Mouse (Mus musculus) embryonic facial prominence, embryonic 11.5 days (tissue): ENCODE results near the gene Tmem179b. TPM values are rescaled to one million over a fixed set of nuclear protein-coding genes. Genes with fewer than 3 reads are reported as not detected.

Experiments
- ATAC-seq: fragments of 200-750 bp; cut with Nextera tagmentation; replicated peaks from 2 replicates; pipeline ENCODE4 v1.8.0; 2017; ENCODE audit warnings: low read depth; ENCODE audit not compliant: insufficient number of reproducible peaks, low FRiP score, low TSS enrichment
- DNase-seq: peaks from one replicate; pipeline ENCODE4 v3.0.0-alpha.2; 2015; ENCODE audit warnings: low spot score
- H3K27ac ChIP-seq: fragments of 300-500 bp; sonication (generic); replicated peaks from 2 replicates; pipeline ENCODE4 v1.5.1; 2014; ENCODE audit warnings: mild to moderate bottlenecking, low read depth, low read length, control low read depth
- H3K27me3 ChIP-seq: fragments of 300-500 bp; sonication (generic); 2 replicates; pipeline ENCODE4 v1.6.1; 2014; ENCODE audit warnings: mild to moderate bottlenecking, low read length, moderate library complexity, mixed read lengths; ENCODE audit not compliant: control insufficient read depth, insufficient read depth
- H3K36me3 ChIP-seq: fragments of 300-500 bp; sonication (generic); replicated peaks from 2 replicates; pipeline ENCODE4 v1.6.1; 2014; ENCODE audit warnings: low read depth, mild to moderate bottlenecking, low read length, moderate library complexity, mixed read lengths; ENCODE audit not compliant: control insufficient read depth, insufficient read depth
- H3K4me1 ChIP-seq: fragments of 300-500 bp; sonication (generic); 2 replicates; pipeline ENCODE4 v1.6.1; 2014; ENCODE audit warnings: low read length, mixed read lengths; ENCODE audit not compliant: control insufficient read depth, insufficient read depth
- H3K4me2 ChIP-seq: fragments of 300-500 bp; sonication (generic); 2 replicates; pipeline ENCODE4 v1.6.1; 2014; ENCODE audit warnings: low read depth, mild to moderate bottlenecking, control low read depth, low read length, moderate library complexity
- H3K4me3 ChIP-seq: fragments of 300-500 bp; sonication (generic); 2 replicates; pipeline ENCODE4 v1.5.1; 2014; ENCODE audit warnings: low read depth, low read length, control low read depth
- H3K9ac ChIP-seq: fragments of 300-500 bp; sonication (generic); replicated peaks from 2 replicates; pipeline ENCODE4 v1.6.1; 2014; ENCODE audit warnings: mild to moderate bottlenecking, control low read depth, low read length
- H3K9me3 ChIP-seq: fragments of 300-500 bp; sonication (generic); replicated peaks from 2 replicates; pipeline ENCODE4 v1.6.1; 2016; ENCODE audit warnings: mild to moderate bottlenecking, low read length, inconsistent platforms, mixed read lengths; ENCODE audit not compliant: control insufficient read depth
- WGBS: fragments of 180-500 bp; shearing (Covaris S2); extraction: QIAGEN DNeasy Blood & Tissue Kit; methylation state at CpG from one replicate; pipeline ENCODE4 v1.1.7; 2014; 5-methylcytosine and 5-hydroxymethylcytosine counted together
- polyA plus RNA-seq: library from polyadenylated mRNA; unstranded; fragments of >200 nt; fragmentation: Nextera tagmentation; extraction: Ambion mirVana; gene quantifications from 2 replicates; pipeline ENCODE4 v1.2.1, GENCODE M21; 2014

Tmem179b gene
- polyA plus RNA-seq, result 44.8 and 51.2 TPM in 2 replicates

DNA sequence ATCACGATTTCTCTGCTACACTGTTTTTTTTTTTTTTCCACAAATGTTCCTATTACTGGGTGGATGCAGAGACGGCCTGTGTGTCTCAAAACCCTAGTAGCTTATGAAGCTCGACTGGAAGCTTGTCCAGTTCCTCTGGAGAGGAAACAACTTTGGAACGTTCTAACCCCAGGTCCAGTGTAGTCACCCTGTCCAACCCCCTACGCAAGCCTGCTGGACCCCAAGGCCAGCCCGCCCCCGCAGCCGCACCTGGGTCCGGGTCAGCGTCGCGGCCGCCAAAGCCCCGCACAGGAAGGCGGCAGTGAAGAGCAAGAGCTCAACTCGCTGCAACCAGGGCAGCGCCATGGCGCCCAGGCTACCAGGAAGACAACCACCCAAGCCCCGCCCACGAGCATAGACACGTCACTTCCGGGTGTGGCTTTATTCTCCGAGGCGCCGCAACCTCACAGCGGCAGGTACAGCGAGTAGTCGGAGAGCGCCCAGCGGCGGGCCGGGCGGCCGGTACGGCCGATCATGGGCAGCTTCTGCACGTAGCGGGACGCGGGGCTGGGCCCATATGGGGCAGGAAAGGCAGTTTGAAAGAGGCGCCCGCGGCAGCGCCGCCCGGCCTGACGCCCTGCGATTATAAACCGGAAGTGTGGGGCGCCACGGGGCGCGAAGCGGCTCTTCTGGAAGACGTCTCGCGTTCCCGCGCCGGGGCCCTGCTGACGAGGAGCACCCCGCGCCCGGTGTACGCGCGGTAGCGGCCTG lies at the start of gene Tmem179b:
Gene Tmem179b (minus strand): TSS at position 382 of the 750 bp plus-strand sequence.
- H3K4me2 ChIP-seq, result peak within 1 kb of the TSS; percentile 99
- peak; percentile 96 for DNase-seq
- H3K27me3 ChIP-seq, result no peaks in the 10 kb centered on the region
- H3K9ac ChIP-seq, result peak within 1 kb of the TSS; percentile 96
- ATAC-seq, result peak; percentile 85
- no peaks in the 10 kb centered on the region for H3K9me3 ChIP-seq
- under 1% methylated on average over 64 of the region's 68 CpGs for WGBS
- H3K36me3 ChIP-seq, result peaks cover under 1% of the 10 kb centered on the region; the same call in 1 of the 2 replicates
- peak within 1 kb of the TSS; percentile 94 for H3K27ac ChIP-seq
- H3K4me1 ChIP-seq, result no peaks in the 10 kb centered on the region; the same call in 1 of the 2 replicates
- H3K4me3 ChIP-seq, result peak within 1 kb of the TSS; percentile 74

DNA sequence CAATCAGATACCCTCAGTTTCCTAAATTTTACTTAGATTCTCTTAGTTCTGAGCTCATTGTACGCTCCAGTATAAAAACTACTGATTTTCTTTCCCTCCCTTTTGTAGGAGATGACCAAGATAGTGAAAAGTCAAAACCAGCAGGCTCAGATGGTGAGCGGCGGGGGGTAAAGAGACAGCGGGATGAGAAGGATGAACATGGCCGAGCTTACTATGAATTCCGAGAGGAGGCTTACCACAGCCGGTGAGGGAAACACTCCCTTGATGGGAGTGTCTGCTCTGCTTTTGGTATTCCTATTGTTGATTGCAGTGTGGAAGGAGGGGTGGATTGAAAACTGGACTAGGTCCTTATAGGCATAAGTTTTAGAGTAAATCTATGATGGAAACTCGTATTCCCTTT lies 48.4 kb upstream of the Tmem179b start:
- Histone ChIP-seq H3K9ac (no peak overlapping the region; the same call in 1 of the 2 replicates), H3K27ac (no peak overlapping the region), H3K4me3 (peak overlapping the region; percentile 9), H3K27me3 (no peaks in the 10 kb centered on the region), H3K9me3 (no peaks in the 10 kb centered on the region), H3K4me1 (no peaks in the 10 kb centered on the region), H3K36me3 (peaks cover 18% of the 10 kb centered on the region), H3K4me2 (peak overlapping the region; percentile 83)
- DNase-seq, result no peak
- WGBS, result 85% methylated on average over 8 of the region's 8 CpGs
- ATAC-seq, result no peak

DNA sequence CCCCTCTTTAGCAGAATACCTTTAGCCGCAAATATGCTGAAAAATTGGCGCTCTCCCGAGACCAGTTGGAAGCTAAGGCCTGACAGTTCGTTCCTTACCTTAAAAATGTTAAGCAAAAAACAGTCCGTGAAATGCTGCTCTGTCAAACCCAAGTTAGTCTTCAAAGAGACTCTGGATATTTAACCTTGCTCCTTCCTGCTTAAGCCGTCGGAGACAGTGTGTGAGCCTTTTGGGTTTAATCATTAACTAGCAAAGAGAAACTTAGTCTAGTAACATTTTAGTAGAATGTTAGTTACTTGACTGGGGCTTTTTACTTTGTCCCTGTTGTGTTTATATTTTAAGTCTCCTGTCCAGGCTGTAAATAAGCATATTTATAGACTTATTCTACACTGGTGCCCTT lies 46.9 kb upstream of the Tmem179b start:
- Histone ChIP-seq H3K4me1 (no peaks in the 10 kb centered on the region; the same call in 1 of the 2 replicates), H3K36me3 (peaks cover 17% of the 10 kb centered on the region), H3K4me3 (peak overlapping the region; percentile 99), H3K27me3 (no peaks in the 10 kb centered on the region), H3K9me3 (no peaks in the 10 kb centered on the region), H3K9ac (peak overlapping the region; percentile 96), H3K4me2 (peak overlapping the region; percentile 83), H3K27ac (no peak overlapping the region)
- ATAC-seq (no peak), DNase-seq (no peak)
- WGBS, result 2% methylated on average over 7 of the region's 7 CpGs

DNA sequence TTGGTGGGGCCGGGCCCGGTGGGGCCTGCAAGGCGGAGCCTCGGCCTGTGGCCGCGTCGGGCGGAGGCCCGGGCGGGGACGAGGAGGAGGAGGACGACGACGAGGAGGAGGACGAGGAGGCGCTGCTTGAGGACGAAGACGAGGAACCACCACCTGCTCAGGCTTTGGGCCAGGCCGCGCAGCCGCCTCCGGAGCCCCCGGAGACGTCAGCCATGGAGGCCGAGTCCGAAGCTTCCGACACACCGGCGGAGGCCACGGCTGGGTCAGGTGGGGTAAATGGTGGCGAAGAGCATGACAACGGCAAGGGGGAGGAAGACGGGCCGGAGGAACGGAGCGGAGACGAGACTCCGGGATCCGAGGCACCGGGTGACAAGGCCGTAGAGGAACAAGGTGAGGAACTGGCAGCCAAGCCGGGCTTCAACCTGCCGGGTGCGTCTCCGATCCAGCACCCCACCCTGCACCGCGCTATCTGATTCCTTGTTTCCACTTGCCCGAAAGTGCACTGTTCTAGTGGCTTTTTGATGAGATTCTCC lies 46.2 kb upstream of the Tmem179b start:
- Histone ChIP-seq H3K4me3 (peak overlapping the region; percentile 99), H3K36me3 (peaks cover 14% of the 10 kb centered on the region), H3K4me2 (peak overlapping the region; percentile 83), H3K27me3 (no peaks in the 10 kb centered on the region), H3K9me3 (no peaks in the 10 kb centered on the region), H3K27ac (peak overlapping the region; percentile 98), H3K4me1 (no peaks in the 10 kb centered on the region; the same call in 1 of the 2 replicates), H3K9ac (peak overlapping the region; percentile 96)
- under 1% methylated on average over 48 of the region's 48 CpGs for WGBS
- DNase-seq (no peak), ATAC-seq (no peak)

DNA sequence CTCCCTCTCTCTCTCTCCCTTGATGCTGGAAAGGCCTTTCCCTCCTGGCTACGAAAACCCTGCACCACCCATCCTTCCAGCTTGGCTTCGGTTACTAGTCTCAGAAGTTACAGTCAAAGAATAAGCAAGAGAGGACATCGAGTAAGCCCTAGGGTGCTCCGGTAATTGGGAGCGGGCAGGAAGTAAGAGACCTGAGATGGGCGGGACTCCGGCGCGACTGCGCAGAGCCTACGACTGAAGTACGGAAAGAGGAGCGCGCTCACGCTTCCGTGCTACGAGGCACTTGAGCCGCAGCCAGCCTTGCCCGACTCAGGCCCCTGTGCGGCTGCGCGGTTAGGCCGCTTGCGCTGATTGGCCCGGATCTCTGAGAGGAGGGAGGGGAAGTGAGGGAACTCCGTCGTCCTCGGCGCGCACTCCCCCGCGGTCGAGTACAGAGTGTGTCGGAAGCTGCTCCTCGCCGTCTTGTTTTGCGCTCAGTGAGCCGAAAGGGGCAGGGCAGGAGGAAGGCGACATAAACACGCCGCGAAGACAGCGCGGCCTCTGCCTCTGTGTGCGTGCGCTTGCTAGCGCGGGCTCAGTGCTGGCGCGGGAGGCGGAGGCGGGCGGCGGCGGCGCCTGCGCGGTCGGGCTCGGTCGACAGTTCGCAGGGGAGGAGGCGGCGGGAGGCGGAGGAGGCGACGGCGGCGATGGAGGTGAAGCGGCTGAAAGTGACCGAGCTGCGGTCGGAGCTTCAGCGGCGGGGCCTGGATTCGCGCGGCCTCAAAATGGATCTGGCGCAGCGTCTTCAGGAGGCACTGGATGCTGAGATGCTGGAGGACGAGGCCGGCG lies 45.5 kb upstream of the Tmem179b start, which contains the start of gene Hnrnpul2:
Gene Hnrnpul2 (plus strand): TSS at position 415 of the 828 bp plus-strand sequence.
- Histone ChIP-seq H3K4me3 (peak within 1 kb of the TSS; percentile 99), H3K27me3 (no peaks in the 10 kb centered on the region), H3K4me2 (peak within 1 kb of the TSS; percentile 83), H3K4me1 (no peaks in the 10 kb centered on the region; the same call in 1 of the 2 replicates), H3K9ac (peak within 1 kb of the TSS; percentile 96), H3K36me3 (peaks cover 11% of the 10 kb centered on the region), H3K27ac (peak within 1 kb of the TSS; percentile 98), H3K9me3 (no peaks in the 10 kb centered on the region)
- WGBS, result under 1% methylated on average over 80 of the region's 83 CpGs
- ATAC-seq, result peak; percentile 97
- peak; percentile 98 for DNase-seq

DNA sequence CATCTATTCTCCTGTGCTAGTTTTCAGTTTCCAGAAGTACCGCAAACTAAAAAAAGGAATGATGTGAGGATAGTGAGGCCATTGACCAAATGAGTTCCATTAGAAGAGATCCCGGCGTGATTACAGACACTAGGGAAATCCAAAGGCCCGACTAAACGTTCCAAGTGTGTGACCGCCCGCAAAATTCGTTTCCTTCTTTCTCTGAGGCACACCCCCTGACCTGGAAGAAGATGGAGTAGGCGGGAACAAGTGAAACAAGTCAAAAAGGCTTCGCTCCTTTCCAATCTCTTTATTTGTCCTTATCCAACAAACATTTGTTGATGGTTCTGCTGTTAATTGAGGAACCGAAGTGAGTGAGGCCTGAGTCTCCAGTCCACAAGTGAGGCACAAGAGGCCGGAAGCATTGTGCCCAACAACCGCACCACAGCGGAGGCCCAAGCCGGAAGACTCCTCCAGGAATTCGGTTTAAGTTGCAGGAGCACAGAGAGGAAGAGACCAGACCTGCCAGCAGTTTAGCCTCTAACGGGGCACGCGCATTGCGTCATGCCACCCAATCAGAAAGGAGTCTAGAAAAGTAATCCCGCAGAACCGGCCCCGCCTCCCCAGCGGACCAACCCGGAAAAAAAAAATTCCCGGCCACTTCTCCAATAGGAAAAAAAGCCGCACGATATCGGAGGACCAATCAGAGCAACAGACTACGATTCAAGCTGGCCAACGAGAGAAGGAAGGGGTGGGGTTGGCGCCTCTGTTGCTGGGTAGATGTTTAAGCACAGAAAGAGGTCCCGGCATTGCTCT lies 44.7 kb upstream of the Tmem179b start, which contains the start of gene Ttc9c:
Gene Ttc9c (minus strand): TSS at position 533 of the 795 bp plus-strand sequence.
- WGBS, result under 1% methylated on average over 33 of the region's 33 CpGs
- H3K4me1 ChIP-seq, result no peaks in the 10 kb centered on the region; the same call in 1 of the 2 replicates
- H3K9me3 ChIP-seq, result no peaks in the 10 kb centered on the region
- H3K36me3 ChIP-seq, result peaks cover 4% of the 10 kb centered on the region; the same call in 1 of the 2 replicates
- H3K4me2 ChIP-seq, result peak within 1 kb of the TSS; percentile 83
- DNase-seq, result peak; percentile 100
- peak; percentile 93 for ATAC-seq
- peak within 1 kb of the TSS; percentile 96 for H3K9ac ChIP-seq
- H3K27ac ChIP-seq, result peak within 1 kb of the TSS; percentile 98
- H3K4me3 ChIP-seq, result peak within 1 kb of the TSS; percentile 99
- no peaks in the 10 kb centered on the region for H3K27me3 ChIP-seq

DNA sequence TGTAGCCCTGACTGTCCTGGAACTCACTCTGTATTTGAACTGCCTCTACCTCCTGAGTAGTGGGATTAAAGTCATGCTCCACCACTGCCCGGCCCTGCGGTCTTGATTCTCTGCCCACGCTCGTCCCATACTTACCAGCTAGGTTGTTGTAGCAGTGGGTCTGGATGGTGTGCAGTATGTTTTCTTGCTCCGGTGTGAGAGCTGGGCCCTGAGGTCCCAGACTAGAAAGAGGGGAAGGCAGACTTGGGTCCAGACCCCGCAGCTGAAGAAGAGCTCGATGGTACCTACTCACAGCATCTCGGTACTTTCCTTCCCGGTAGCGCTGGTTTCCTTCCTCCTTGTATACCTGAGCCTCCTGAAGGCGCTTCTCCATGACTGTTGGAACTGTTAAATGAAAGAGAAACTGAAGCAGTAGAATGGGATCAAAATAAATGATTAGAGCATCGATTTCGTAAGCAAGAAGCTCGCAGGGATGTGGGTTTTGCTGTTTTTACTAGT lies 44.1 kb upstream of the Tmem179b start:
- Histone ChIP-seq H3K27me3 (no peaks in the 10 kb centered on the region), H3K4me1 (no peaks in the 10 kb centered on the region; the same call in 1 of the 2 replicates), H3K27ac (peak overlapping the region; percentile 75; the same call in 1 of the 2 replicates), H3K4me2 (peak overlapping the region; percentile 82), H3K9me3 (no peaks in the 10 kb centered on the region), H3K4me3 (peak overlapping the region; percentile 99), H3K9ac (peak overlapping the region; percentile 77), H3K36me3 (peaks cover 9% of the 10 kb centered on the region; the same call in 1 of the 2 replicates)
- 34% methylated on average over 14 of the region's 14 CpGs for WGBS
- ATAC-seq (no peak), DNase-seq (no peak)
